Mouse (Mus musculus) bone marrow, adult 2 months (tissue): Measurements from ENCODE around the gene Meltf.

Experiments
- CTCF ChIP-seq: fragments of 200-500 bp; IDR thresholded peaks from 2 replicates; pipeline ENCODE4 v1.5.1; 2011; ENCODE audit warnings: low read length, control low read depth; ENCODE audit not compliant: control insufficient read depth, insufficient read depth
- POLR2A ChIP-seq: fragments of 200-500 bp; IDR thresholded peaks from 2 replicates; pipeline ENCODE4 v1.6.1; 2011; ENCODE audit warnings: low read depth, mild to moderate bottlenecking, control low read depth, low read length, borderline replicate concordance; ENCODE audit not compliant: control insufficient read depth

DNA sequence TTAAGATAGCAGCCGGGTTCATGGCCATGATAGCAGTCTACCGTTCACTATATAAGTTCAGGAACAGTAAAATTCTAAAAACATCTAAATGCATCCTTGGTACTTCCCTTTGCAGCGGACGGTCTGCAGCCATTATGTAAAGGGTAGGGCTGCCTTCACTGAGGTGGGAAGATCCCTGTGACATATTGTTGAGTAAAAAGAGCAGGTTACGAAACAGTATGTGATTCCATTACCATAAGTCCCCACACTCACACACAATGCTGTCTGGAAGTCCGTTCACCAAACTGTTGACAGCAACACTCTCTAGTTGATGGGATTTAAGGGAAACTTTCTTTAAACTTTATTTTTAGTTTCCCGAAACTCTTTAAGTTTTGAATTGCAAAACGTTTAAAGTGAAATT lies 24.6 kb downstream of the Meltf start:
- TF ChIP-seq CTCF, result no peak
- no peak for TF ChIP-seq POLR2A
